Mouse (Mus musculus): ENCODE measurements around the gene Lat2.

- TF ChIP-seq POLR2A (IDR thresholded peaks at IDR 0.05; ENCODE audit: extremely low read depth, insufficient read depth, low read length), result peak; percentile 58; the same call in 1 of the 2 replicates
- TF ChIP-seq CTCF (IDR thresholded peaks at IDR 0.05; ENCODE audit: extremely low read depth, insufficient read depth, low read length), result peak; percentile 68
These were observed 32.5 kb downstream of the Lat2 start for GRCm38 (mm10) chr5:134582221-134582907.
